Mouse (Mus musculus) Muller cell, postnatal 12 days (primary cell): Measurements from ENCODE around the gene Rnf214.
"Not testable (repeated sequence)": the region's sequence is repeated elsewhere in the genome, so short reads cannot be mapped to it uniquely, and the experiment has no call there.

Experiments
- DNase-seq: peaks from one replicate; pipeline ENCODE4 v3.0.0-alpha.2; 2015; ENCODE audit errors: inconsistent ontology term

Rnf214 gene

GRCm38 (mm10) chr9:45850528-45851155 is 56.1 kb downstream of the Rnf214 start:
- DNase-seq, result no peak

GRCm38 (mm10) chr9:45849528-45850408 is 56.9 kb downstream of the Rnf214 start:
- DNase-seq, result peak; percentile 44

- peak; percentile 83 for DNase-seq
Observed at GRCm38 (mm10) chr9:45846891-45847460, 59.7 kb downstream of the Rnf214 start.

GRCm38 (mm10) chr9:45846176-45846575 is 60.5 kb downstream of the Rnf214 start:
- DNase-seq, result not testable (repeated sequence)

GRCm38 (mm10) chr9:45845541-45845940 is 61.2 kb downstream of the Rnf214 start:
- DNase-seq, result peak; percentile 78

DNA sequence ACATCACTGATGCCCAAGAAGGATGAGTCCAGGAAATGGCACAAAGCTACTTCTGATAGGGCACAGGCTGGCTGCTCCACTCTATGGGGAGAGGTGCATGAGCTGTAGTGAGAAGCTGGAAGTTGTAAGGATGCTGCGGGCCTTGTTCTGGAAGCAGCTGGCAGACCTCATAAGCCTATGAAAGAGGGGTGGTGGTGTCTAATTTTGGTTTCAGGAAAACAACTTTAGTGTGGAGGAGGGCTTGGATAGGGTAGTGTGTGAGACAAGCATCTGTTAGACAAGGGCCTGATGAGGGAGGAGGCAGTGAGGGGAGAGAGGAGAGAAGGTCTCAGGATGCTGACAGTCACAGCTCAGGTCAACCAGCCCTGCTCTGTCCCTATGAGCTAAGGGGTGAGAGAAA is 62.9 kb downstream of the Rnf214 start:
- no peak for DNase-seq

DNA sequence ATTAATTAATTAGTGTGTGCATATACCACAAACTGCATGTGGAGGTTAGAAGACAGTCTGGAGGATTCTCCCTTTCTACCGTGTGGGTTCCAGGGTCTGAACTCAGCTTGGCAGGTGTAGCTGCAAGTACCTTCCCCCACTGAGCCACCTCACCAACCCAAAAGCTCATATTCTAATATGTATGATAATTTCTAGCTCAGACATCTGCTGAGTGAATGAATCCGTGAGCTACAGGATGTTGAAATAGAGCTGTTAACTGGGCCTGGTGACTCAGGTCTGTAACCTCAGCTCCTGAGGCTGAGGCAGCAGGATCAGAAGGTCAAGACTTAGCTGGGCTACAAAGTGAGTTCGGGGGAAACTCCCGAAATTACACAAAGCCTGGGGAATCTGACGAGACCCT is 63.7 kb downstream of the Rnf214 start:
- no peak for DNase-seq

DNA sequence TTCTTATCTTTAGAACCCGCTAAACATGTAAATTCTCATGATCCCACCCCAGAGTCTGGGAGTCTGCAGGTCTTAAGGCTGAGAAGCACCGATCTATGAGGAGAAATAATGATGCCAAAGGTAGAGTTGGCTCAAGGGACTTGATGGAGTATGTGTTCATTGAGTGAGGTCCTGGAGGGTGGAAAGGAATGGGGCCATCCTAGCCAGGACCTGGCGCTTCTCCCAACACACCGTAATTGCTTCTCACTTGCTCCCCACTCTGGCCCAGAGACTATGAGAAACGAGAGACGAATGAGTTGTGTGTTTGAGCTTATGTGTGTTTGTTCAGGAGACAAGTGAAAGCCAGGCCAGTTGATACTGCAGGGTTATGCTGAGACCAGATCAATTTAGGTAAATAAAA is 65.3 kb downstream of the Rnf214 start:
- no peak for DNase-seq

DNA sequence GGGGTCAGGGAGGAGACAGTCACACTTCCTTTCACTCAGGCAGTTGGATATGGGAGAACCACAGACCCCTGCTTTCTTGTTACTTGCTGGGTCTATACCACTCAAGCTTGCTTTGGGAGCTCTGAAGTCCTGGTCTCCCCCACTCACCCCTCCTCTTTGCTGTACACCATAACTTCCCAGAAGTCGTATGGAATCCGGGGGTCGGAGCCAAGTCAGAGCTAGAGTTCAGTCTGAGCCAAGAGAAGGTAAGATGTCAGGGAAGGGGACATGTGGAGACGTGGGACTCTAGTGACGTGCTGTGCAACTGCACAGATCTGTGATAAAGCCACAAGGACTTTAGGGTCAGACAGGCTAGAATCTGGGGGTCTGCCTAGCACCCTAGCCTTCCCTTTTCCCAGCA is 66.4 kb downstream of the Rnf214 start:
- DNase-seq, result no peak

DNA sequence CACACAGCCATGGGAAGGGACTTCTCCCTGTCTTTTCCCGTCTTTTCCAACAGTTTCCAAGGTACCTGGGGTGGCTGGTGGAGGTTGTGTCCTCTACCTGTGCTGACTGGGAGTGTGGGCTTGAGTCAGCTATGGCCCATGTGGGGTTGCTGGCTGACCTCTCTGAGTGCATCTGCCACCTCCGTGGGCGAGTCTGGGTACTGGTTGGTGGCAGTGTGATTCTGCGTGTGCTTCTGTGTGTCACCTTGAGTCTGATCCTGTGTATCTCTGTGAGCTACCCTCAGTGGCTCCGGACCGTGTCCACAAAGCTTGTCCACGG is 66.8 kb downstream of the Rnf214 start:
- no peak for DNase-seq

DNA sequence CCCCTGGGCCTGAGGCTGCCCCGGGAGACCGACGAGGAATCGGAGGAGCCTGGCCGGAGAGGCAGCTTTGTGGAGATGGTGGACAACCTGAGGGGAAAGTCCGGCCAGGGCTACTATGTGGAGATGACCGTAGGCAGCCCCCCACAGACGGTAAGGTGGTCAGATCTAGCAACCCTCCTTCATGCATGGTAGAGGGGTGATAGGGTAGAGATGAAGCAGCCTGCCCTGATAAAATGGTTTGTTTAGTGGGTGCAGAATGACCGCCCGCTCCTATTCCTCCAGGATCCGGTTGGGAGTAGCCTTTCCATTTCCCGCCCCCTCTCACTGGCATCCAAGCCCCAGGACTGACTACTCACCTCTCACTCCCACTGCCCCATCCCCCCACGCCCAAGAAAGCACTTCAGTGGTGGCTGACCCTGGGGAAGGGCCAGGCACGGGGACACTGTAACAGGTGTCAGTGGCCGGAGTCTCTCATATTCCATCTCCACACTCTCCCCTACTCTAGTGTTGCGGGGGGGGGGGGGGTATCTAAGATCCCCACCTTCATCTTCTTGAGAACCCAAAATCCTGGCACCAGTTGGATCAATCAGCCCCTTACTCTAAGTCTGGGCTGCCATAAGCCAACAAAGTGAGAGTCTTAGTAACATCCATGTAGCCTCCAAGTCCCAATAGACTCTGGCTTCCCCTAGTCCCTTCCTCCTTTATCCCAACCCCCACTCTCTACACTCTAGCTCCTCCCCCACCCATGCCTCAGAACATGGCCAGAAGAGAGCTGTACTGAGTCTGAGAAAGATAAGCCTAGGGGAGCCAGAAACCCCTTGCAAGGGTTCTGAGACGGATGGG is 67.4 kb downstream of the Rnf214 start:
- peak; percentile 36 for DNase-seq

GRCm38 (mm10) chr9:45838434-45839138 is 68.1 kb downstream of the Rnf214 start, which contains the start of gene Bace1:
Bace1 (plus strand) TSS chr9:45838580.
- peak; percentile 71 for DNase-seq

DNA sequence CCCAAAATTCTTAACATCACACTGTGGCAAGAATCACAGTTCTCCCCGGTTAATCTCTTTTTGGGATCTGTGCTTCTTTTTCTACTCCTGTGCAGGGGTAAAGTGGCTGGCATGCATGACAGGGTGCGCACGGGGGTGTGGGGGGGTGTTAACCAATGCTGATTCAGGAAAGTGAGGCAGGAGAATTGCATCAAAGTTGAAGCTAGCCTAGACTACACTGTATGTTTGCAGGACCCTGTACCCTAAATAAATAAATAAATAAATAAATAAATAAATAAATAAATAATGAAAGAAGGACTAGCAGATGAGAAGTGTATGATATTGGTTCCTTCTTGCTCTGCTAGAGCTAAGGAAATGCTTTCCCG is 68.7 kb downstream of the Rnf214 start:
- no peak for DNase-seq

- no peak for DNase-seq
Observed at GRCm38 (mm10) chr9:45833461-45833860, 73.2 kb downstream of the Rnf214 start.

DNA sequence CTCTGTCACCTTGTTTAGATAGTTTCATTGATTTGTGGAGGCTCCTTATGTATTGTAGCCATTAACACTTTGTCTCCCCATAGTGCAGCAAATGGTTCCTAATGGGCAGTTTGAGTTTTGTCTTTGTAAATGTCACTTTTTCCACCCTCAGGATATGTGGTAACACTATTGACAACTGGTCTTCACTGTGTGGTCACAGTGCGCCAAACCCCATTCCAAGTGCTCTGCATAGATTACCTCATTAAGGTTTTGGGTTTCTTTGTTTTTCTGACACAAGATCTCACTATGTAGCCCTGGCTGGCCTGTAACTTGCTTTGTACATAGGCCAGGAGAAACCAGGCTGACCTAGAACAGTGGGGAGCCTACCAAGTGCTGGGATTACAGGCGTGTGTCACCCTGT is 73.8 kb downstream of the Rnf214 start:
- DNase-seq, result no peak

DNA sequence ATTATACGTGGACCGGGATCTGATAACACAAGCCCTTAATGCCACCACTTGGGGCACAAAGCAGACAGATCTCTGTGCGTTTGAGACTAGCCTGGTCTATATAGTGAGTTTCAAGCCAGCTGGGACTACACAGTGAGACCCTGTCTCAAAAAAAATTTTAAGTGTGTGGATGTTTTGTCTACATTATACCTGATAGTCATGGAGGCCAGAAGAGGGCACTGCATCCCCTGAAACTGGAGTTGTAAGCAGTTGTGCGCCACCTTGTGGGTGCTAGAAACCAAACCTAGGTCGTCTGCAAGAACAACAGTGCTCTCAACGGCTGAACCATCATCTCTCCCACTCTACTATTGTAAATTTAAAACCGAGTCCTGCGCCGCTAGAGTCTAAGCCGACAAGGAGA is 77.6 kb downstream of the Rnf214 start:
- peak; percentile 73 for DNase-seq

DNA sequence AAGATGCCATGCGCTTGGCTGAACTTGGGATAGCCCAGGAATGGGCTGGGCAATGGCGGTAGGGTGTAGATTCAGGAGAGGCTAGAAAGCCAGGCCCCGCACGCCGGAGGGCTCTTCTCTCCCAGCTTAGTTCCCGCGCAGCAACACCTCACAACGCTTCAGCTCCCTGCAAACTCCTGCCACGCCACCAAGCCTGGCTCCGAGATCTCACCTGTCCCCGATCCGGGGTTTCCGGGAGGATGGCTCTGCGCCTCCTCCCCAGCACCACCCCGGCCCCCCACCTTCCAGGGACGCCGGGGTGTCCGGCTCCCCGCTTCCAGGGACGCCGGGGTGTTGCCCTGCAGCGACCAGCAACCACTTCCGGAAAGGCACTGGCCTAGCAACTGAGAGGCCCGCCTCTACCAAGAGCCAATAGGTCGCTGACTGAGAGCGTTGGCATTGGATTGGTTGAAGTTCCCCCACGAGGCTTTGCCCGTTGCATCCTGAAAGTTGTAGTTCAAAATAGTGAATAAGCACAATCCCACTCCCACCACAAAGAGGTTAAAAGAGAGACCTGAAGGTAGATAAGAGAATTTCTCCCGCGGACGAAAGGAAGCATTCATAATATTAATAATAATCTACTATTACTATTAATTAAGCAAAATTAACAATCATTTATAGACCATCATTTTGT is 78.3 kb downstream of the Rnf214 start, which contains the start of gene Cep164:
Gene Cep164, minus strand, starts transcription at position 401 of the 673 bp plus-strand sequence.
- peak; percentile 87 for DNase-seq

DNA sequence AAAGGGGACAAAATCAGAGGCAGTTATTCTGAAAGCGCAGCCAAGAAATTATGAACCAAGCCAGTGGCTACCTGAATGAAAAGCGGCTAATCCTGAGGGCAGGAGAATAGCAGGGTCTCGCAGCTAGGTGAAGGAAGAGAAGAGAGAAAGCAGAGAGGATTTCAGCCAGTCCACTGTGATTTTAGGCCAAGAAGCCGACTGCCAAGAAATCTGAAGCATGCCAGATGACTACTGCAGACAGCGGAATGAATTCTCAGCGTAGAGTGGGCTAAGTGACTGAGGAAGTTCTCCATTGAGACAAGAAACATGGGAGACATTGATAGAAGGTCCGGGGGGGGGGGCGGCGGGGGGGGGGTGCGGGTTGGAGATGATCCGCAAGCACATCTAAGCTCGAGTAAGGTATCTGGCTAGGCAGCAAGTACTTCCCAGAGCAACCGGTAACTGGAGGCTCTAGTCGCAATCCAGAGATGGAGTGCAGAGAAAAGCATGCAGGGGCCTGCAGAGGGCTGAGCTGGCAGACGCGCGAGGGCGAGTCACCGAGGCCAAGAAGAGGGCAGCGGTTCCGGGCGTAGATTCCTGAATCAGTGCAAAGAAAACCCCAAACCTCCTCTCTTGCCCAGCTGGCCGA is 78.9 kb downstream of the Rnf214 start:
- DNase-seq, result peak; percentile 34

DNA sequence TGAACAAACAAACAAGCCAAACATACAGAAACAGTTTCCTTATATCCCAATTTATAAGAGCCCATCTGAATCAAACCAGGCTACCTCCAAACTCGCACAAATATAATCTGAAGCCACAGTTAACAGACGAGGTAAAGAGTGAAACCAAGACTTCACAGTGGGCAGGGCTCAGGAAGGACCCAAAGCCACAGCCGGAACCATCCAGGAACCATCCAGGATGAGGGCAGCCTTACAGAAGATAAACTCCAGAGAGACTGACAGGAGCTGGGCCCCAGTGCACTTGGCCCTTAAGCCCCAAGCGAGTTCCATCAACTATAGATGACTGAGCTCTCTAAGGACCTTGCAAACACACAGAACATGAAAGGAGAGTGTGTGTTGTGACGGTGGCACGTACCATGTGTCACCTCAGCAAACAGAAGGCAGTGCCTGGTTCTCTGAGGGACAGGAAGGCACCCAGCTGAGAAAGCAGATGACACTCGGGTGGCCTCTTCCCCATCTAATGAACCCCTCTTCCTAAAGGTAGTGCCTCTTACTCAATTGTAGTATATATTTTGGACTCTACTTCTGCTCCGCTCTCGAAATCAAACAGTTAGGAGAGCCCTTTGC is 88.2 kb downstream of the Rnf214 start:
- DNase-seq, result no peak

GRCm38 (mm10) chr9:45815525-45815924 is 91.2 kb downstream of the Rnf214 start:
- no peak for DNase-seq
